Mouse (Mus musculus) heart, postnatal 0 days (tissue): ENCODE results near the gene Abhd13. TPM values are rescaled to one million over a fixed set of nuclear protein-coding genes. Genes with fewer than 3 reads are reported as not detected.

Experiments
- ATAC-seq: fragments of 200-750 bp; cut with Nextera tagmentation; 2 replicates; pipeline ENCODE4 v1.8.0; 2017; ENCODE audit warnings: low read depth, moderate number of reproducible peaks, moderate library complexity; ENCODE audit not compliant: insufficient read depth
- DNase-seq: peaks from one replicate; pipeline ENCODE4 v3.0.0-alpha.2; 2016; ENCODE audit warnings: low spot score
- H3K27ac ChIP-seq: fragments of 300-500 bp; sonication (generic); 2 replicates; pipeline ENCODE4 v1.5.1; 2014; ENCODE audit warnings: low read depth, mild to moderate bottlenecking
- H3K27me3 ChIP-seq: fragments of 300-500 bp; sonication (generic); 2 replicates; pipeline ENCODE4 v1.6.1; 2014; ENCODE audit warnings: low read length, mixed read lengths; ENCODE audit not compliant: control insufficient read depth, insufficient read depth
- H3K36me3 ChIP-seq: fragments of 300-500 bp; sonication (generic); replicated peaks from 2 replicates; pipeline ENCODE4 v1.6.1; 2014; ENCODE audit warnings: low read length, mixed read lengths; ENCODE audit not compliant: control insufficient read depth, insufficient read depth
- H3K4me1 ChIP-seq: fragments of 300-500 bp; sonication (generic); 2 replicates; pipeline ENCODE4 v1.6.1; 2014; ENCODE audit warnings: antibody characterized with exemption; ENCODE audit not compliant: control insufficient read depth, insufficient read depth
- H3K4me2 ChIP-seq: fragments of 300-500 bp; sonication (generic); 2 replicates; pipeline ENCODE4 v1.6.1; 2014; ENCODE audit warnings: low read depth, mild to moderate bottlenecking, low read length, moderate library complexity
- H3K4me3 ChIP-seq: fragments of 300-500 bp; sonication (generic); 2 replicates; pipeline ENCODE4 v1.5.1; 2014; ENCODE audit warnings: low read depth, low read length
- H3K9ac ChIP-seq: fragments of 300-500 bp; sonication (generic); replicated peaks from 2 replicates; pipeline ENCODE4 v1.6.1; 2014; ENCODE audit warnings: low read depth, low read length, mixed read lengths
- H3K9me3 ChIP-seq: fragments of 300-500 bp; sonication (generic); replicated peaks from 2 replicates; pipeline ENCODE4 v1.6.1; 2016; ENCODE audit warnings: low read length; ENCODE audit not compliant: control insufficient read depth
- CTCF ChIP-seq: IDR thresholded peaks from 2 replicates; pipeline ENCODE4 v1.5.1; 2016; ENCODE audit warnings: antibody characterized with exemption, control low read depth, low read depth
- EP300 ChIP-seq: IDR thresholded peaks from 2 replicates; pipeline ENCODE4 v1.6.1; 2016; ENCODE audit warnings: antibody characterized with exemption, low read depth
- WGBS: fragments of 180-500 bp; shearing (Covaris S2); extraction: QIAGEN DNeasy Blood & Tissue Kit; methylation state at CpG from one replicate; pipeline ENCODE4 v1.1.7; 2014; 5-methylcytosine and 5-hydroxymethylcytosine counted together
- polyA plus RNA-seq: library from polyadenylated mRNA; unstranded; fragments of >200 nt; fragmentation: Nextera tagmentation; extraction: Ambion mirVana; gene quantifications from 2 replicates; pipeline ENCODE4 v1.2.1, GENCODE M21; 2015
- total RNA-seq: library from RNA; depleted of rRNA; stranded (reverse); fragments of >200 nt; gene quantifications from 2 replicates; pipeline ENCODE4 v1.2.3, GENCODE M21; 2014; ENCODE audit warnings: low replicate concordance; rRNA removed

The Abhd13 gene
- total RNA-seq = 15.2 and 19.9 TPM in 2 replicates
- 10.3 and 11.5 TPM in 2 replicates for polyA plus RNA-seq

GRCm38 (mm10) chr8:9977573-9978314 is at the start of gene Abhd13, which contains the start of gene Lig4:
Gene Abhd13 (plus strand): TSS chr8:9977707.
Gene Lig4 (minus strand): TSS chr8:9977686.
- WGBS = under 1% methylated on average over 67 of the region's 68 CpGs
- TF ChIP-seq EP300 (no peak), CTCF (no peak)
- H3K9ac ChIP-seq = peak within 1 kb of the TSS; percentile 98
- DNase-seq (peak; percentile 94), ATAC-seq (peak; percentile 70)
- H3K9me3 ChIP-seq = no peaks in the 10 kb centered on the region
- H3K4me3 ChIP-seq = peak within 1 kb of the TSS; percentile 99
- H3K4me2 ChIP-seq = peak within 1 kb of the TSS; percentile 92
- no peaks in the 10 kb centered on the region for H3K27me3 ChIP-seq
- H3K27ac ChIP-seq = peak within 1 kb of the TSS; percentile 93
- peaks cover 9% of the 10 kb centered on the region for H3K36me3 ChIP-seq
- peaks cover 23% of the 10 kb centered on the region for H3K4me1 ChIP-seq

GRCm38 (mm10) chr8:9929746-9930445 is 47.6 kb upstream of the Abhd13 start:
- TF ChIP-seq CTCF (no peak), EP300 (no peak)
- no peak overlapping the region for H3K4me3 ChIP-seq
- H3K27ac ChIP-seq = no peak overlapping the region
- no peak overlapping the region for H3K4me2 ChIP-seq
- H3K9ac ChIP-seq = no peak overlapping the region
- H3K4me1 ChIP-seq = no peaks in the 10 kb centered on the region
- no peaks in the 10 kb centered on the region for H3K36me3 ChIP-seq
- no peak for ATAC-seq
- 62% methylated on average over 14 of the region's 14 CpGs for WGBS
- DNase-seq = no peak
- H3K27me3 ChIP-seq = no peaks in the 10 kb centered on the region
- no peaks in the 10 kb centered on the region for H3K9me3 ChIP-seq

DNA sequence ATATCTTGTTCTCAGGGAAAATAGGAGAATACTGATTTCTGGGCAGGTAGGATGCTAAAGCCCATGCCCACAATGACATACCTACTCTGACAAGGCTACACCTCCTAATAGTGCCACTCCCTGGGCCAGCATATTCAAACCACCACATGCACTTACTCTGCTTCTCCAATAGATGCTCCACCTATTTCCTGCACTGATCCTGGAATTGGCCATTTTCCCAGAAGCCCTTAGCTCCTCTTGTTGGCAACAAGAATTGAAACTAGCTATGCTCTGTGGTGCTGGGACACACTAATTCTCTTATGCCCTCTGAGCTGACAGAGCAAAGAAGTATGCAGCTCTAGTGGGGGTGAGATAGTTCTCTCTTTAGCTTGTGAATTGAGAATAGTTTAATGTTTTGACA is 44.8 kb upstream of the Abhd13 start:
- Histone ChIP-seq H3K27me3 (no peaks in the 10 kb centered on the region), H3K27ac (no peak overlapping the region), H3K9me3 (no peaks in the 10 kb centered on the region), H3K9ac (no peak overlapping the region), H3K4me3 (no peak overlapping the region), H3K4me2 (no peak overlapping the region), H3K4me1 (no peaks in the 10 kb centered on the region), H3K36me3 (no peaks in the 10 kb centered on the region)
- no peak for TF ChIP-seq EP300
- TF ChIP-seq CTCF = no peak
- ATAC-seq = no peak
- DNase-seq = no peak

- peak; percentile 11 for DNase-seq
- WGBS = 28% methylated on average over 10 of the region's 10 CpGs
- ATAC-seq = no peak
Observed at GRCm38 (mm10) chr8:9934891-9935565, 42.5 kb upstream of the Abhd13 start.

GRCm38 (mm10) chr8:9935574-9935973 is 41.9 kb upstream of the Abhd13 start:
- H3K9me3 ChIP-seq = no peaks in the 10 kb centered on the region
- H3K4me1 ChIP-seq = no peaks in the 10 kb centered on the region
- no peak for DNase-seq
- H3K4me2 ChIP-seq = no peak overlapping the region
- no peak overlapping the region for H3K4me3 ChIP-seq
- TF ChIP-seq CTCF (no peak), EP300 (no peak)
- no peaks in the 10 kb centered on the region for H3K27me3 ChIP-seq
- H3K36me3 ChIP-seq = no peaks in the 10 kb centered on the region
- H3K9ac ChIP-seq = no peak overlapping the region
- no peak overlapping the region for H3K27ac ChIP-seq
- no peak for ATAC-seq
- 62% methylated on average over 7 of the region's 7 CpGs for WGBS

More at GRCm38 (mm10) chr8:9934891-9935565, 42.5 kb upstream of the Abhd13 start:
- H3K4me3 ChIP-seq = no peak overlapping the region
- no peak overlapping the region for H3K9ac ChIP-seq
- peak; percentile 87 for TF ChIP-seq CTCF
- TF ChIP-seq EP300 = no peak
- no peak overlapping the region for H3K27ac ChIP-seq
- no peaks in the 10 kb centered on the region for H3K36me3 ChIP-seq
- no peaks in the 10 kb centered on the region for H3K27me3 ChIP-seq
- no peaks in the 10 kb centered on the region for H3K4me1 ChIP-seq
- no peaks in the 10 kb centered on the region for H3K9me3 ChIP-seq
- no peak overlapping the region for H3K4me2 ChIP-seq
